Mouse (Mus musculus): Measurements from ENCODE around the gene Gm9513.

The Gm9513 gene

GRCm38 (mm10) chr9:36475338-36475737 is at the start of gene Gm9513:
Gene Gm9513, plus strand, starts transcription at chr9:36475638.
- in situ Hi-C loops (cut with MseI, MboI), result no loop called here

GRCm38 (mm10) chr9:36431584-36431983 is 43.9 kb upstream of the Gm9513 start, which contains the start of gene Gm7257:
Gene Gm7257, plus strand, starts transcription at chr9:36431884.
- in situ Hi-C loops (cut with MseI, MboI), result loop anchor here (10.0 to 25.0 kb wide), 3 partner anchors 253 to 844 kb away; no protein-coding TSS in a partner anchor

GRCm38 (mm10) chr9:36435051-36435764 is 40.2 kb upstream of the Gm9513 start:
- in situ Hi-C loops (cut with MseI, MboI), result loop anchor here (5.0 to 25.0 kb wide), 4 partner anchors 250 to 848 kb away; no protein-coding TSS in a partner anchor

GRCm38 (mm10) chr9:36494501-36495220 is 19.2 kb downstream of the Gm9513 start:
- in situ Hi-C loops (cut with MseI, MboI), result no loop called here

- in situ Hi-C loops (cut with MseI, MboI), result no loop called here
Measured at GRCm38 (mm10) chr9:36495824-36496223, 20.4 kb downstream of the Gm9513 start.

GRCm38 (mm10) chr9:36504211-36504610 is 28.8 kb downstream of the Gm9513 start:
- in situ Hi-C loops (cut with MseI, MboI), result no loop called here
